Mouse (Mus musculus) testis, adult 2 months (tissue): ENCODE measurements around the gene Zfp316. TPM values are rescaled to one million over a fixed set of nuclear protein-coding genes. Genes with fewer than 3 reads are reported as not detected.
A peak's percentile ranks its signal among the peaks of the same experiment; 100 is the strongest.

Experiments
- H3K27ac ChIP-seq: fragments of 200-500 bp; 2 replicates; pipeline ENCODE4 v1.5.1; 2012; ENCODE audit warnings: low read depth, low read length; ENCODE audit not compliant: control insufficient read depth, insufficient read depth
- H3K27me3 ChIP-seq: fragments of 200-500 bp; 2 replicates; pipeline ENCODE4 v1.6.1; 2012; ENCODE audit warnings: mild to moderate bottlenecking, low read length, moderate library complexity; ENCODE audit not compliant: control insufficient read depth, insufficient read depth
- H3K36me3 ChIP-seq: fragments of 200-500 bp; 2 replicates; pipeline ENCODE4 v1.6.1; 2012; ENCODE audit warnings: mild to moderate bottlenecking, low read length; ENCODE audit not compliant: control insufficient read depth, insufficient read depth
- H3K4me1 ChIP-seq: fragments of 200-500 bp; 2 replicates; pipeline ENCODE4 v1.6.1; 2012; ENCODE audit warnings: low read length; ENCODE audit not compliant: control insufficient read depth, insufficient read depth
- H3K4me3 ChIP-seq: fragments of 200-500 bp; 2 replicates; pipeline ENCODE4 v1.5.1; 2012; ENCODE audit warnings: low read depth, mild to moderate bottlenecking, low read length, moderate library complexity, mixed read lengths; ENCODE audit not compliant: control insufficient read depth
- CTCF ChIP-seq: fragments of 200-500 bp; IDR thresholded peaks from 2 replicates; pipeline ENCODE4 v1.5.1; 2012; ENCODE audit warnings: low read depth, mild to moderate bottlenecking, inconsistent platforms, low read length, moderate library complexity; ENCODE audit not compliant: control insufficient read depth, insufficient read depth, insufficient replicate concordance
- POLR2A ChIP-seq: fragments of 200-500 bp; IDR thresholded peaks from 2 replicates; pipeline ENCODE4 v1.6.1; 2012; ENCODE audit warnings: low read depth, mild to moderate bottlenecking, inconsistent platforms, low read length, moderate library complexity; ENCODE audit not compliant: control insufficient read depth
- polyA plus RNA-seq: library from polyadenylated mRNA; depleted of rRNA; stranded (reverse); fragments of >200 nt; gene quantifications from 2 replicates; pipeline ENCODE4 v1.2.3, GENCODE M21; 2012; rRNA removed

Zfp316 gene
- polyA plus RNA-seq = 2.0 and 2.2 TPM in 2 replicates

- no peaks in the 10 kb centered on the region for H3K36me3 ChIP-seq
- TF ChIP-seq CTCF = no peak
- peak; percentile 12; the same call in 1 of the 2 replicates for TF ChIP-seq POLR2A
- peak within 1 kb of the TSS; percentile 89 for H3K4me3 ChIP-seq
- no peaks in the 10 kb centered on the region for H3K27me3 ChIP-seq
- H3K27ac ChIP-seq = no peak within 1 kb of the TSS
- H3K4me1 ChIP-seq = peaks cover 14% of the 10 kb centered on the region
Observed at GRCm38 (mm10) chr5:143269363-143270150, at the start of gene Zfp316. Gene Zfp316 (minus strand): TSS chr5:143270022.

GRCm38 (mm10) chr5:143317288-143317610, 47.4 kb upstream of the Zfp316 start:
- H3K36me3 ChIP-seq = peaks cover 2% of the 10 kb centered on the region
- TF ChIP-seq POLR2A = no peak
- TF ChIP-seq CTCF = no peak
- peaks cover 8% of the 10 kb centered on the region for H3K4me1 ChIP-seq

DNA sequence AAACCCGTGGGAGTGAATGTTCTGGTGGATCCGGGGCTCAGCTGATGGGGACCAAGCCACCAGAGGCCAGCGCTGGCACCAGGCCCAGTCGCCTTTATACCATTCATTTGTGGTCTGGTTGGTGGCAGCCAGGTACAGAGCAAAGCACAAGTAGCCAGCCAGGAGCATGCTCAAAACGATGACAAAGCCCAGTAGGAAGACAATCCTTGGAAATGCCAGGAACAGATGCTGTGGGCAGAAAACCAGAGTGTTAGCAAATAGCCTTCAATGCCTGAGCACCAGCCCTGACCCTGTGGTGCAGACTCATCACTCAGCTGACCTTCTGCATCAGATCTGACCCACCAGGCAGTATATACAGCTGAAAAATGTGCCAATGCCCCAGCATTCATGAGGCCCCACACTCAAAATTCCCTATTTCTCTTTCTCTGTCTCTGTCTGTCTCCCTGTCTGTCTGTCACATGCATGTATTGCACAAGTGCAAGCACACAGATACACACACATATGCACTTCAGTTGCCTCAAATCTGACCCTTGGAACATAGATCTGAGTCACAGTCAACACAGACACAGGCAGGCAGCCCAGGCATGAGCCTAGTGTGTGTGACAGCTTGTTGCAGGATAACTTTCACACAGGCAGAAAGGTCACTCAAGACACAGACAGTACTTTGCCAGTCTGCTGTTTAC, 46.9 kb upstream of the Zfp316 start:
- H3K27me3 ChIP-seq = no peaks in the 10 kb centered on the region
- no peak overlapping the region for H3K27ac ChIP-seq
- peaks cover 8% of the 10 kb centered on the region for H3K4me1 ChIP-seq
- TF ChIP-seq POLR2A (no peak), CTCF (no peak)
- no peak overlapping the region for H3K4me3 ChIP-seq
- peaks cover 2% of the 10 kb centered on the region for H3K36me3 ChIP-seq

More at GRCm38 (mm10) chr5:143317288-143317610, 47.4 kb upstream of the Zfp316 start:
- no peak overlapping the region for H3K4me3 ChIP-seq
- H3K27me3 ChIP-seq = no peaks in the 10 kb centered on the region
- no peak overlapping the region for H3K27ac ChIP-seq

- Histone ChIP-seq H3K4me3 (peak overlapping the region; percentile 3; the same call in 1 of the 2 replicates), H3K4me1 (peaks cover 8% of the 10 kb centered on the region), H3K27me3 (no peaks in the 10 kb centered on the region), H3K27ac (no peak overlapping the region), H3K36me3 (peaks cover 2% of the 10 kb centered on the region)
- TF ChIP-seq POLR2A (no peak), CTCF (no peak)
Observed at GRCm38 (mm10) chr5:143315514-143315888, 45.7 kb upstream of the Zfp316 start.

- no peaks in the 10 kb centered on the region for H3K27me3 ChIP-seq
- peak within 1 kb of the TSS; percentile 92 for H3K27ac ChIP-seq
- TF ChIP-seq CTCF (peak; percentile 84), POLR2A (peak; percentile 69; the same call in 1 of the 2 replicates)
- H3K4me3 ChIP-seq = peak within 1 kb of the TSS; percentile 92
- peaks cover 2% of the 10 kb centered on the region for H3K36me3 ChIP-seq
- peaks cover 8% of the 10 kb centered on the region for H3K4me1 ChIP-seq
Observed at GRCm38 (mm10) chr5:143314730-143315513, 45.1 kb upstream of the Zfp316 start, which contains the start of gene E130309D02Rik. Gene E130309D02Rik (minus strand): TSS chr5:143315360.

DNA sequence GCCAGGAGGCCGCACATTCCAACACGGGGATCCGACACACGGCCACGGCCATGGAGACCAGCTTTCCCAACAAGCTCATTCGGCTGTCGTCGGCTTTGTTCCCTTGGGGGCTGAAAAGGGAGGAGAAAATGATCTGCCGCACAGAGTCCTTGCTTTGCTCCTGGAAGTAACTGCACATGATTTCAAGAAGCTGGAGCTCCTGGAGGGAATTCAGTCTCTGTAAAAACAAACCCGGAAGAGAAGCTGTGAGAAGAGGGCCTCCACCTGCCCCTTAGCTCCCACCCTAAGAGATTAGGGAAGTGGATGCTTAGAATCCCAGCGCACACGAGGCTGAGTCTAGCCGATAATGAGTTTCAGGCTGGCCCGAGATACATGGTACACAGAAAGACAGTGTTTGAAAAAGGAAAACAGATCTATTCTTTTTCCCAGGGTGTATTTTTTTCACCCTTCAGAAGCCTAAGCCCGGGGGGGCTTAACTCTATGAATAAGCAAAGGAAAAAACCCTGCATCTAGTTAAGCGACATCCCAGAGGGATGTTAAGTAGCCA, 44.4 kb upstream of the Zfp316 start:
- peaks cover 2% of the 10 kb centered on the region for H3K36me3 ChIP-seq
- no peaks in the 10 kb centered on the region for H3K27me3 ChIP-seq
- no peak for TF ChIP-seq CTCF
- TF ChIP-seq POLR2A = no peak
- H3K4me1 ChIP-seq = peaks cover 8% of the 10 kb centered on the region
- peak overlapping the region; percentile 92 for H3K27ac ChIP-seq
- peak overlapping the region; percentile 92 for H3K4me3 ChIP-seq

- H3K36me3 ChIP-seq = no peaks in the 10 kb centered on the region; the same call in none of the 2 replicates
- H3K27ac ChIP-seq = no peak overlapping the region
- H3K4me1 ChIP-seq = peaks cover 8% of the 10 kb centered on the region
- no peak overlapping the region for H3K4me3 ChIP-seq
- TF ChIP-seq POLR2A = no peak
- peak; percentile 78; the same call in 1 of the 2 replicates for TF ChIP-seq CTCF
- H3K27me3 ChIP-seq = no peaks in the 10 kb centered on the region
Observed at GRCm38 (mm10) chr5:143311886-143312285, 42.1 kb upstream of the Zfp316 start.
